10 mouse cellular contexts compared by ENCODE assay signal in genomic region chr3:102152872-102153271, GRCm38 (mm10). TPM values are rescaled to one million over a fixed set of nuclear protein-coding genes. Genes with fewer than 3 reads are reported as not detected.
A peak's percentile ranks its signal among the peaks of the same experiment; 100 is the strongest.
DNase-seq lines count a peak whose midpoint lies in the region; ATAC-seq and TF ChIP-seq lines count a peak whose summit lies in the region.
"Had no signal": no experiment of that assay in that cellular context is flagged by ENCODE, and none has a peak within 500 bp of the region (broad histone marks: within the 10 kb centered on the region; RNA-seq: fewer than 3 reads in every experiment).

No protein-coding gene starts in this region.

- no peak for DNase-seq in heart, adult 2 months
- DNase-seq in R1 (ENCODE audit: low read depth, low spot score) = peak; percentile 96
- peak; percentile 52 for DNase-seq in lung, postnatal 10 days
- DNase-seq in frontal cortex, postnatal 10 days (ENCODE audit: low spot score in 2 of 2) = no peak
- no peak for DNase-seq in thymus, postnatal 10 days (ENCODE audit: low spot score in 2 of 2)
- DNase-seq in layer of hippocampus, postnatal 14 days (ENCODE audit: low spot score in 2 of 2) = no peak
- DNase-seq: layer of hippocampus, adult 9-11 months; thymus, postnatal 25 days had no signal

- H3K4me2 ChIP-seq in heart, embryonic 15.5 days = no peak overlapping the region
- 0 out of 2 replicates have a peak overlapping the region, but pooled peaks have one; percentile 11 for H3K4me2 ChIP-seq in kidney, embryonic 16.5 days (replicated peaks; ENCODE audit: low read depth, low read length)

- 35% methylated on average over 4 of the region's 4 CpGs for WGBS in heart, embryonic 15.5 days
- 45% methylated on average over 4 of the region's 4 CpGs for WGBS in heart, adult 2 months
- 11% methylated on average over 4 of the region's 4 CpGs for WGBS in kidney, embryonic 16.5 days

- no peak overlapping the region for H3K9ac ChIP-seq in heart, embryonic 15.5 days
- no peak overlapping the region for H3K9ac ChIP-seq in heart, adult 2 months (ENCODE audit: low read depth, low read length)
- H3K9ac ChIP-seq in kidney, embryonic 16.5 days (replicated peaks; ENCODE audit: low read length) = peak overlapping the region; percentile 38; the same call in 1 of the 2 replicates

- ATAC-seq in heart, embryonic 15.5 days (replicated peaks; ENCODE audit: insufficient number of reproducible peaks, insufficient read depth, low FRiP score, low read depth) = no peak
- ATAC-seq in kidney, embryonic 16.5 days (ENCODE audit: low FRiP score, low TSS enrichment) = peak; percentile 81

- H3K27me3 ChIP-seq in heart, embryonic 15.5 days = no peaks in the 10 kb centered on the region
- H3K27me3 ChIP-seq in heart, adult 2 months (ENCODE audit: control insufficient read depth, insufficient read depth, low read length) = no peaks in the 10 kb centered on the region
- no peaks in the 10 kb centered on the region for H3K27me3 ChIP-seq in kidney, embryonic 16.5 days (ENCODE audit: insufficient read depth, low read length)

- no peaks in the 10 kb centered on the region for H3K9me3 ChIP-seq in heart, embryonic 15.5 days (replicated peaks)
- no peaks in the 10 kb centered on the region for H3K9me3 ChIP-seq in kidney, embryonic 16.5 days (ENCODE audit: low read length)

- H3K4me1 ChIP-seq in heart, embryonic 15.5 days (replicated peaks) = peaks cover 13% of the 10 kb centered on the region
- H3K4me1 ChIP-seq in heart, adult 2 months (ENCODE audit: control insufficient read depth, insufficient read depth, low read length) = no peaks in the 10 kb centered on the region
- H3K4me1 ChIP-seq in kidney, embryonic 16.5 days (ENCODE audit: insufficient read depth, low read length) = peaks cover 31% of the 10 kb centered on the region

- H3K36me3 ChIP-seq in heart, embryonic 15.5 days = peaks cover 17% of the 10 kb centered on the region
- no peaks in the 10 kb centered on the region for H3K36me3 ChIP-seq in heart, adult 2 months (ENCODE audit: control insufficient read depth, insufficient read depth, low read length)
- 0 out of 2 replicates have a peak, but pooled peaks cover 6% of the 10 kb centered on the region for H3K36me3 ChIP-seq in kidney, embryonic 16.5 days (ENCODE audit: insufficient read depth, low read length)

- no peak for TF ChIP-seq CTCF in heart, adult 2 months (IDR thresholded peaks at IDR 0.05)

- TF ChIP-seq EP300 in heart, adult 2 months (IDR thresholded peaks at IDR 0.05; ENCODE audit: insufficient read depth, low read depth, low read length) = no peak

- intact Hi-C loops in heart, adult 2 months (cut with DNase I) = loop anchor here (5.0 kb wide), 1 partner anchor 49 kb away; the partner anchor contains the start of gene Vangl1

- no peak for TF ChIP-seq POLR2A in heart, adult 2 months (IDR thresholded peaks at IDR 0.05; ENCODE audit: insufficient read depth, low read depth, low read length)

- H3K79me2 ChIP-seq in heart, adult 2 months (replicated peaks; ENCODE audit: control insufficient read depth, insufficient read depth, low read length) = no peaks in the 10 kb centered on the region

- 0 out of 2 replicates have a peak overlapping the region, but pooled peaks have one; percentile 2 for H3K27ac ChIP-seq in heart, embryonic 15.5 days
- H3K27ac ChIP-seq in heart, adult 2 months = no peak overlapping the region
- peak overlapping the region; percentile 94 for H3K27ac ChIP-seq in kidney, embryonic 16.5 days (ENCODE audit: low read length)

- H3K4me3 ChIP-seq in heart, embryonic 15.5 days = no peak overlapping the region
- no peak overlapping the region for H3K4me3 ChIP-seq in heart, adult 2 months
- no peak overlapping the region for H3K4me3 ChIP-seq in kidney, embryonic 16.5 days (ENCODE audit: low read length)

RNA-seq across cellular contexts. Expression of gene Vangl1, which starts 51.6 kb away (rescaled TPM):
- polyA plus RNA-seq in heart, embryonic 15.5 days (2015; fragmentation: Nextera tagmentation; extraction: Ambion mirVana) = 20.2 and 21.6 TPM in 2 replicates
- total RNA-seq in heart, adult 2 months (2021) = 10 to 100 TPM in 1 of 2 experiments, 1 to 10 TPM in 1; 9.7 to 15.9 TPM
- polyA plus RNA-seq in heart, adult 2 months (2012; rRNA removed) = 10.6 and 16.8 TPM in 2 replicates
- 21.1 and 21.7 TPM in 2 replicates for polyA plus RNA-seq in kidney, embryonic 16.5 days (2015; fragmentation: Nextera tagmentation; extraction: Ambion mirVana)
- total RNA-seq in layer of hippocampus, postnatal 14 days (2021) = 10 to 100 TPM in 1 of 2 experiments, 1 to 10 TPM in 1; 9.2 to 12.5 TPM

Comparison
In these comparisons a context has a peak if more than half of its experiments do, and no peak if none do; other contexts are left out.
1. DNase-seq: peak in R1 (single experiment) and lung, postnatal 10 days (single experiment); none in heart, adult 2 months (0 of 2), frontal cortex, postnatal 10 days (0 of 2), thymus, postnatal 10 days (0 of 2) and layer of hippocampus, postnatal 14 days (0 of 2).